Mouse (Mus musculus) hindbrain, postnatal 0 days (tissue): ENCODE data around the gene BC035947. TPM values are rescaled to one million over a fixed set of nuclear protein-coding genes. Genes with fewer than 3 reads are reported as not detected.

ENCODE experiments used
- ATAC-seq: fragments of 200-750 bp; cut with Nextera tagmentation; 2 replicates; pipeline ENCODE4 v1.8.0; 2017; ENCODE audit warnings: mild to moderate bottlenecking, moderate TSS enrichment, moderate library complexity
- DNase-seq: peaks from one replicate; pipeline ENCODE4 v3.0.0-alpha.2; 2015; ENCODE audit warnings: low spot score
- H3K27ac ChIP-seq: fragments of 300-500 bp; sonication (generic); 2 replicates; pipeline ENCODE4 v1.5.1; 2014; ENCODE audit warnings: mild to moderate bottlenecking
- H3K27me3 ChIP-seq: fragments of 300-500 bp; sonication (generic); 2 replicates; pipeline ENCODE4 v1.6.1; 2014; ENCODE audit warnings: low read length, mixed read lengths; ENCODE audit not compliant: insufficient read depth
- H3K36me3 ChIP-seq: fragments of 300-500 bp; sonication (generic); 2 replicates; pipeline ENCODE4 v1.6.1; 2014; ENCODE audit warnings: low read length, mixed read lengths; ENCODE audit not compliant: insufficient read depth
- H3K4me1 ChIP-seq: fragments of 300-500 bp; sonication (generic); 2 replicates; pipeline ENCODE4 v1.6.1; 2014; ENCODE audit warnings: antibody characterized with exemption, low read length, mixed read lengths; ENCODE audit not compliant: insufficient read depth
- H3K4me2 ChIP-seq: fragments of 300-500 bp; sonication (generic); 2 replicates; pipeline ENCODE4 v1.6.1; 2014; ENCODE audit warnings: low read depth, mild to moderate bottlenecking, low read length, moderate library complexity, mixed read lengths
- H3K4me3 ChIP-seq: fragments of 300-500 bp; sonication (generic); 2 replicates; pipeline ENCODE4 v1.5.1; 2014; ENCODE audit warnings: low read length
- H3K9ac ChIP-seq: fragments of 300-500 bp; sonication (generic); replicated peaks from 2 replicates; pipeline ENCODE4 v1.6.1; 2014; ENCODE audit warnings: mild to moderate bottlenecking, low read length, moderate library complexity, mixed read lengths
- H3K9me3 ChIP-seq: fragments of 300-500 bp; sonication (generic); 2 replicates; pipeline ENCODE4 v1.6.1; 2016; ENCODE audit warnings: low read length, mixed read lengths
- CTCF ChIP-seq: IDR thresholded peaks from 2 replicates; pipeline ENCODE4 v1.5.1; 2016; ENCODE audit warnings: antibody characterized with exemption, control low read depth, low read depth
- WGBS: fragments of 180-500 bp; shearing (Covaris S2); extraction: QIAGEN DNeasy Blood & Tissue Kit; methylation state at CpG from one replicate; pipeline ENCODE4 v1.1.7; 2014; 5-methylcytosine and 5-hydroxymethylcytosine counted together
- polyA plus RNA-seq: library from polyadenylated mRNA; unstranded; fragments of >200 nt; fragmentation: Nextera tagmentation; extraction: Ambion mirVana; gene quantifications from 2 replicates; pipeline ENCODE4 v1.2.1, GENCODE M21; 2015
- total RNA-seq: library from RNA; depleted of rRNA; stranded (reverse); fragments of >200 nt; gene quantifications from 2 replicates; pipeline ENCODE4 v1.2.3, GENCODE M21; 2014

The BC035947 gene
- total and polyA plus RNA-seq, 2 experiments from 2014 or later = 0.89 TPM

- Histone ChIP-seq H3K4me3 (no peak overlapping the region), H3K36me3 (no peaks in the 10 kb centered on the region), H3K9me3 (no peaks in the 10 kb centered on the region), H3K27ac (no peak overlapping the region), H3K4me1 (no peaks in the 10 kb centered on the region), H3K9ac (no peak overlapping the region), H3K4me2 (no peak overlapping the region), H3K27me3 (no peaks in the 10 kb centered on the region)
- ATAC-seq (no peak), DNase-seq (no peak)
- 94% methylated on average over 16 of the region's 16 CpGs for WGBS
- no peak for TF ChIP-seq CTCF
Measured at GRCm38 (mm10) chr1:78501036-78501435, 10.9 kb downstream of the BC035947 start.

GRCm38 (mm10) chr1:78490143-78490542 lies 21.8 kb downstream of the BC035947 start:
- no peak for TF ChIP-seq CTCF
- no peak for ATAC-seq

DNA sequence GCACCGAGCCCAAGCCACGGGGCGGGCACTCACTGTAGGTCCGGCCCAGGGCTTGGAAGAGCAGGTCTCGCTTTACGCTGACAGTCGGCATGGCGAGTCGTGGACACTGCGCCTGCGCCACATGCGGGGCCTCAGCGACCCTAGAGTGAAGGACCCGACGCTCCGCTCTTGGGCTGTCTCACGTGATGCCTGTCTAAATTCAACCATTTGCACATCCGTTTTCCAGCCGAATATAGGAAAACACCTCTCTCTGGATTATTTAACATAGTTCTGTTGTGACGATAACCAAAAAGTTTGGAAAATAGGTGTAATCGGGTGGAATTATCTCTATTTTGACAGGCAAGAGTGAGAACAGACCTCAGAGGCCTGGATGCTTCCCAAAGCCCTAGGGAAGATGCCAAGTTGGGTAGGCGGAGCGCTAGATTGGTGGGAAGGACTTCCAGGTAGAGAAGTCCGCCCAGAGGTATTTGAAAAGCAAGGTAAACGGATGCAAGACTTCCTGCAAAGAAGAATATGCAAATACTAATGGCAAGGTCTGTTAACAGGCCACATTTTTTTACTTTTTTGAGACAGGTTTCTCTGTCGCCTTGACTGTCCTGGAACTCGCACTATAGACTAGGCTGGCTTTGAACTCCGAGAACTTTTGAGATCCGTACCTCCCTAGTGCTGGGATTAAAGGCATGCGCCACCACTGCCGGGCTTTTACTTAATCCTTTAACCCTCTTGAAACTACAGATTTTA lies 23.0 kb downstream of the BC035947 start, which contains the start of gene Farsb:
Farsb (minus strand) TSS at position 146 of the 741 bp plus-strand sequence.
- no peaks in the 10 kb centered on the region for H3K9me3 ChIP-seq
- H3K27ac ChIP-seq = peak within 1 kb of the TSS; percentile 85
- TF ChIP-seq CTCF = no peak
- peaks cover 4% of the 10 kb centered on the region for H3K4me1 ChIP-seq
- peak within 1 kb of the TSS; percentile 84 for H3K9ac ChIP-seq
- peak within 1 kb of the TSS; percentile 91 for H3K4me2 ChIP-seq
- 0% methylated on average over 31 of the region's 31 CpGs for WGBS
- H3K4me3 ChIP-seq = peak within 1 kb of the TSS; percentile 98
- H3K27me3 ChIP-seq = no peaks in the 10 kb centered on the region
- DNase-seq (peak; percentile 96), ATAC-seq (peak; percentile 99)
- H3K36me3 ChIP-seq = no peaks in the 10 kb centered on the region

More at GRCm38 (mm10) chr1:78490143-78490542, 21.8 kb downstream of the BC035947 start:
- Histone ChIP-seq H3K27ac (no peak overlapping the region), H3K9me3 (no peaks in the 10 kb centered on the region), H3K4me2 (no peak overlapping the region), H3K27me3 (no peaks in the 10 kb centered on the region), H3K36me3 (no peaks in the 10 kb centered on the region), H3K4me3 (no peak overlapping the region), H3K4me1 (peaks cover 4% of the 10 kb centered on the region), H3K9ac (no peak overlapping the region)
- WGBS = 86% methylated on average over 1 of the region's 1 CpGs
- DNase-seq = no peak

- H3K4me1 ChIP-seq = peaks cover 4% of the 10 kb centered on the region
- TF ChIP-seq CTCF = no peak
- peak overlapping the region; percentile 84 for H3K9ac ChIP-seq
- no peaks in the 10 kb centered on the region for H3K9me3 ChIP-seq
- peak overlapping the region; percentile 85 for H3K27ac ChIP-seq
- H3K27me3 ChIP-seq = no peaks in the 10 kb centered on the region
- DNase-seq (no peak), ATAC-seq (no peak; the same call in 1 of the 2 replicates)
- WGBS = under 1% methylated on average over 28 of the region's 28 CpGs
- H3K4me3 ChIP-seq = peak overlapping the region; percentile 98
- peak overlapping the region; percentile 91 for H3K4me2 ChIP-seq
- H3K36me3 ChIP-seq = no peaks in the 10 kb centered on the region
Measured at GRCm38 (mm10) chr1:78488427-78488751, 23.6 kb downstream of the BC035947 start.

GRCm38 (mm10) chr1:78484361-78484760 lies 27.6 kb downstream of the BC035947 start:
- 56% methylated on average over 2 of the region's 2 CpGs for WGBS
- Histone ChIP-seq H3K27ac (no peak overlapping the region), H3K9ac (no peak overlapping the region), H3K4me2 (no peak overlapping the region), H3K36me3 (peaks cover 7% of the 10 kb centered on the region; the same call in 1 of the 2 replicates), H3K27me3 (no peaks in the 10 kb centered on the region), H3K4me3 (no peak overlapping the region), H3K9me3 (no peaks in the 10 kb centered on the region), H3K4me1 (peaks cover 4% of the 10 kb centered on the region)
- no peak for ATAC-seq
- no peak for TF ChIP-seq CTCF
- no peak for DNase-seq

DNA sequence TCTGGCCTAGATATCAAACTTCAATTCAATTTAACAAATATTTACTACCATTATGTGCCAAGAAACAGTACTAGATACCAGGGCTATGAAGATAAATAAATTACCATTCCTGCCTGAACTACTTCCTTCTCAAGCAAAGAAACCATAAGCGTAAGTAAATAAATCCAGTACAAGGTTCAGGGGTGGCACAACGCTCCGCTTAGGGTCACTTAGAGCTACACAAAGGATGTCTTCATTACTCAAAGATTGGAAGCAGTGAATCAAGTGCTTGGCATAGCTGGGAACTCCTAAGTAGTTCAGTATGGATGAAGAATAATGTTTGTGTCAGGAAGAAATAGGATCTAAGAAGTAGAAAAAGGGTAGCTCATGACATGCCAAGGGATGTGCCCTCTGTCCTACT lies 28.5 kb downstream of the BC035947 start:
- no peak for ATAC-seq
- DNase-seq = no peak
- H3K27ac ChIP-seq = no peak overlapping the region

GRCm38 (mm10) chr1:78472441-78472840 lies 39.5 kb downstream of the BC035947 start:
- WGBS = 94% methylated on average over 5 of the region's 5 CpGs
- H3K36me3 ChIP-seq = peaks cover 45% of the 10 kb centered on the region
- no peak overlapping the region for H3K4me3 ChIP-seq
- no peak overlapping the region for H3K4me2 ChIP-seq
- no peaks in the 10 kb centered on the region for H3K9me3 ChIP-seq
- H3K27me3 ChIP-seq = no peaks in the 10 kb centered on the region
- TF ChIP-seq CTCF = no peak
- DNase-seq (no peak), ATAC-seq (no peak)
- H3K9ac ChIP-seq = no peak overlapping the region
- H3K4me1 ChIP-seq = no peaks in the 10 kb centered on the region
- H3K27ac ChIP-seq = no peak overlapping the region

More for the DNA sequence above, 28.5 kb downstream of the BC035947 start:
- Histone ChIP-seq H3K4me2 (no peak overlapping the region), H3K27me3 (no peaks in the 10 kb centered on the region), H3K9ac (no peak overlapping the region), H3K4me3 (no peak overlapping the region), H3K4me1 (peaks cover 4% of the 10 kb centered on the region), H3K9me3 (no peaks in the 10 kb centered on the region), H3K36me3 (peaks cover 11% of the 10 kb centered on the region; the same call in 1 of the 2 replicates)
- WGBS = 89% methylated on average over 3 of the region's 3 CpGs
- TF ChIP-seq CTCF = no peak
